Mouse (Mus musculus): ENCODE data around the gene Adat3. TPM values are rescaled to one million over a fixed set of nuclear protein-coding genes. Genes with fewer than 3 reads are reported as not detected.

The Adat3 gene
- polyA plus RNA-seq, 1 experiment from 2014 or later, result 6.7 TPM

- H3K4me1 ChIP-seq (ENCODE audit: control insufficient read depth, insufficient read depth, low read length), result peaks cover 55% of the 10 kb centered on the region
- under 1% methylated on average over 86 of the region's 96 CpGs for WGBS
- no peaks in the 10 kb centered on the region for H3K27me3 ChIP-seq (ENCODE audit: control insufficient read depth, insufficient read depth, low read length)
- H3K27ac ChIP-seq (ENCODE audit: low read length), result peak overlapping the region; percentile 77
- peak overlapping the region; percentile 90 for H3K9ac ChIP-seq (ENCODE audit: low read length)
- peak overlapping the region; percentile 93 for H3K4me2 ChIP-seq (ENCODE audit: low read depth, low read length)
- peak overlapping the region; percentile 91 for H3K4me3 ChIP-seq (replicated peaks; ENCODE audit: low read length)
- no peak for ATAC-seq (ENCODE audit: insufficient read depth, low FRiP score)
- H3K9me3 ChIP-seq (replicated peaks; ENCODE audit: control insufficient read depth, low read length), result no peaks in the 10 kb centered on the region
- H3K36me3 ChIP-seq (ENCODE audit: control insufficient read depth, insufficient read depth, low read length), result no peaks in the 10 kb centered on the region
These were observed 26.1 kb upstream of the Adat3 start for GRCm38 (mm10) chr10:80576351-80577194.

GRCm38 (mm10) chr10:80577195-80578130 is 25.2 kb upstream of the Adat3 start, which contains the start of gene Klf16:
Gene Klf16, minus strand, starts transcription at chr10:80577321.
- Histone ChIP-seq H3K27me3 (ENCODE audit: control insufficient read depth, insufficient read depth, low read length) (no peaks in the 10 kb centered on the region), H3K4me1 (ENCODE audit: control insufficient read depth, insufficient read depth, low read length) (peaks cover 46% of the 10 kb centered on the region), H3K36me3 (ENCODE audit: control insufficient read depth, insufficient read depth, low read length) (no peaks in the 10 kb centered on the region), H3K9ac (ENCODE audit: low read length) (peak within 1 kb of the TSS; percentile 90), H3K9me3 (replicated peaks; ENCODE audit: control insufficient read depth, low read length) (no peaks in the 10 kb centered on the region), H3K4me3 (replicated peaks; ENCODE audit: low read length) (peak within 1 kb of the TSS; percentile 91), H3K4me2 (ENCODE audit: low read depth, low read length) (peak within 1 kb of the TSS; percentile 93), H3K27ac (ENCODE audit: low read length) (peak within 1 kb of the TSS; percentile 97)
- ATAC-seq (ENCODE audit: insufficient read depth, low FRiP score), result peak; percentile 90
- under 1% methylated on average over 73 of the region's 97 CpGs for WGBS

- peak overlapping the region; percentile 97 for H3K27ac ChIP-seq (ENCODE audit: low read length)
- H3K9ac ChIP-seq (ENCODE audit: low read length), result peak overlapping the region; percentile 90
- H3K36me3 ChIP-seq (ENCODE audit: control insufficient read depth, insufficient read depth, low read length), result no peaks in the 10 kb centered on the region
- no peaks in the 10 kb centered on the region for H3K27me3 ChIP-seq (ENCODE audit: control insufficient read depth, insufficient read depth, low read length)
- WGBS, result under 1% methylated on average over 29 of the region's 29 CpGs
- peak overlapping the region; percentile 91 for H3K4me3 ChIP-seq (replicated peaks; ENCODE audit: low read length)
- peak; percentile 33; the same call in 1 of the 2 replicates for ATAC-seq (ENCODE audit: insufficient read depth, low FRiP score)
- peak overlapping the region; percentile 93 for H3K4me2 ChIP-seq (ENCODE audit: low read depth, low read length)
- H3K9me3 ChIP-seq (replicated peaks; ENCODE audit: control insufficient read depth, low read length), result no peaks in the 10 kb centered on the region
- H3K4me1 ChIP-seq (ENCODE audit: control insufficient read depth, insufficient read depth, low read length), result peaks cover 40% of the 10 kb centered on the region
These were observed 24.4 kb upstream of the Adat3 start for GRCm38 (mm10) chr10:80578131-80578750.

- Histone ChIP-seq H3K27me3 (ENCODE audit: control insufficient read depth, insufficient read depth, low read length) (no peaks in the 10 kb centered on the region), H3K4me2 (ENCODE audit: low read depth, low read length) (peak overlapping the region; percentile 93), H3K9me3 (replicated peaks; ENCODE audit: control insufficient read depth, low read length) (no peaks in the 10 kb centered on the region), H3K9ac (ENCODE audit: low read length) (peak overlapping the region; percentile 54; the same call in 1 of the 2 replicates), H3K27ac (ENCODE audit: low read length) (peak overlapping the region; percentile 97), H3K4me1 (ENCODE audit: control insufficient read depth, insufficient read depth, low read length) (peaks cover 34% of the 10 kb centered on the region), H3K36me3 (ENCODE audit: control insufficient read depth, insufficient read depth, low read length) (no peaks in the 10 kb centered on the region), H3K4me3 (replicated peaks; ENCODE audit: low read length) (peak overlapping the region; percentile 91)
- WGBS, result 7% methylated on average over 8 of the region's 8 CpGs
- ATAC-seq (ENCODE audit: insufficient read depth, low FRiP score), result no peak
These were observed 23.8 kb upstream of the Adat3 start for GRCm38 (mm10) chr10:80578911-80579310.

- ATAC-seq (ENCODE audit: insufficient read depth, low FRiP score), result no peak
- H3K27ac ChIP-seq (ENCODE audit: low read length), result no peak overlapping the region
- H3K36me3 ChIP-seq (ENCODE audit: control insufficient read depth, insufficient read depth, low read length), result no peaks in the 10 kb centered on the region
- peaks cover 22% of the 10 kb centered on the region for H3K4me1 ChIP-seq (ENCODE audit: control insufficient read depth, insufficient read depth, low read length)
- H3K9ac ChIP-seq (ENCODE audit: low read length), result no peak overlapping the region
- WGBS, result 85% methylated on average over 5 of the region's 5 CpGs
- H3K4me2 ChIP-seq (ENCODE audit: low read depth, low read length), result no peak overlapping the region
- H3K9me3 ChIP-seq (replicated peaks; ENCODE audit: control insufficient read depth, low read length), result no peaks in the 10 kb centered on the region
- no peak overlapping the region for H3K4me3 ChIP-seq (replicated peaks; ENCODE audit: low read length)
- H3K27me3 ChIP-seq (ENCODE audit: control insufficient read depth, insufficient read depth, low read length), result no peaks in the 10 kb centered on the region
These were observed 19.6 kb upstream of the Adat3 start for GRCm38 (mm10) chr10:80583047-80583446.

- no peak overlapping the region for H3K4me2 ChIP-seq (ENCODE audit: low read depth, low read length)
- no peaks in the 10 kb centered on the region for H3K27me3 ChIP-seq (ENCODE audit: control insufficient read depth, insufficient read depth, low read length)
- 57% methylated on average over 12 of the region's 12 CpGs for WGBS
- 0 out of 2 replicates have a peak, but pooled peaks have one; percentile 1 for ATAC-seq (ENCODE audit: insufficient read depth, low FRiP score)
- H3K9me3 ChIP-seq (replicated peaks; ENCODE audit: control insufficient read depth, low read length), result no peaks in the 10 kb centered on the region
- H3K4me1 ChIP-seq (ENCODE audit: control insufficient read depth, insufficient read depth, low read length), result peaks cover 24% of the 10 kb centered on the region
- H3K4me3 ChIP-seq (replicated peaks; ENCODE audit: low read length), result no peak overlapping the region
- no peaks in the 10 kb centered on the region for H3K36me3 ChIP-seq (ENCODE audit: control insufficient read depth, insufficient read depth, low read length)
- H3K27ac ChIP-seq (ENCODE audit: low read length), result no peak overlapping the region
- no peak overlapping the region for H3K9ac ChIP-seq (ENCODE audit: low read length)
These were observed 18.6 kb upstream of the Adat3 start for GRCm38 (mm10) chr10:80584045-80584488.

GRCm38 (mm10) chr10:80584642-80585552 is 17.8 kb upstream of the Adat3 start:
- Histone ChIP-seq H3K4me2 (ENCODE audit: low read depth, low read length) (peak overlapping the region; percentile 30), H3K36me3 (ENCODE audit: control insufficient read depth, insufficient read depth, low read length) (no peaks in the 10 kb centered on the region), H3K9me3 (replicated peaks; ENCODE audit: control insufficient read depth, low read length) (no peaks in the 10 kb centered on the region), H3K27me3 (ENCODE audit: control insufficient read depth, insufficient read depth, low read length) (no peaks in the 10 kb centered on the region), H3K27ac (ENCODE audit: low read length) (no peak overlapping the region), H3K4me1 (ENCODE audit: control insufficient read depth, insufficient read depth, low read length) (peaks cover 26% of the 10 kb centered on the region), H3K4me3 (replicated peaks; ENCODE audit: low read length) (0 out of 2 replicates have a peak overlapping the region, but pooled peaks have one; percentile 9), H3K9ac (ENCODE audit: low read length) (0 out of 2 replicates have a peak overlapping the region, but pooled peaks have one; percentile 38)
- 71% methylated on average over 12 of the region's 12 CpGs for WGBS
- no peak for ATAC-seq (ENCODE audit: insufficient read depth, low FRiP score)

- no peak for ATAC-seq (ENCODE audit: insufficient read depth, low FRiP score)
These were observed 17.1 kb upstream of the Adat3 start for GRCm38 (mm10) chr10:80585581-80585980.

More at GRCm38 (mm10) chr10:80585581-80585980, 17.1 kb upstream of the Adat3 start:
- Histone ChIP-seq H3K9me3 (replicated peaks; ENCODE audit: control insufficient read depth, low read length) (no peaks in the 10 kb centered on the region), H3K27me3 (ENCODE audit: control insufficient read depth, insufficient read depth, low read length) (no peaks in the 10 kb centered on the region), H3K27ac (ENCODE audit: low read length) (no peak overlapping the region), H3K36me3 (ENCODE audit: control insufficient read depth, insufficient read depth, low read length) (no peaks in the 10 kb centered on the region), H3K4me1 (ENCODE audit: control insufficient read depth, insufficient read depth, low read length) (peaks cover 26% of the 10 kb centered on the region), H3K4me2 (ENCODE audit: low read depth, low read length) (peak overlapping the region; percentile 30; the same call in 1 of the 2 replicates), H3K4me3 (replicated peaks; ENCODE audit: low read length) (peak overlapping the region; percentile 23; the same call in 1 of the 2 replicates), H3K9ac (ENCODE audit: low read length) (no peak overlapping the region)
- 95% methylated on average over 8 of the region's 8 CpGs for WGBS
